Mouse (Mus musculus) stomach, postnatal 0 days (tissue): ENCODE data around the gene Nr0b1. TPM values are rescaled to one million over a fixed set of nuclear protein-coding genes. Genes with fewer than 3 reads are reported as not detected.

Experiments used
- ATAC-seq: fragments of 200-750 bp; cut with Nextera tagmentation; 2 replicates; pipeline ENCODE4 v1.8.0; 2017; ENCODE audit not compliant: low FRiP score, low TSS enrichment
- DNase-seq: peaks from one replicate; pipeline ENCODE4 v3.0.0-alpha.2; 2016; ENCODE audit warnings: low spot score
- H3K27ac ChIP-seq: fragments of 300-500 bp; sonication (generic); replicated peaks from 2 replicates; pipeline ENCODE4 v1.5.1; 2014; ENCODE audit warnings: mild to moderate bottlenecking, control low read depth
- H3K27me3 ChIP-seq: fragments of 300-500 bp; sonication (generic); 2 replicates; pipeline ENCODE4 v1.6.1; 2014; ENCODE audit warnings: low read length; ENCODE audit not compliant: control insufficient read depth, insufficient read depth
- H3K36me3 ChIP-seq: fragments of 300-500 bp; sonication (generic); 2 replicates; pipeline ENCODE4 v1.6.1; 2014; ENCODE audit warnings: low read length, mixed read lengths; ENCODE audit not compliant: control insufficient read depth, insufficient read depth
- H3K4me1 ChIP-seq: fragments of 300-500 bp; sonication (generic); replicated peaks from 2 replicates; pipeline ENCODE4 v1.6.1; 2014; ENCODE audit warnings: antibody characterized with exemption; ENCODE audit not compliant: control insufficient read depth, insufficient read depth
- H3K4me2 ChIP-seq: fragments of 300-500 bp; sonication (generic); replicated peaks from 2 replicates; pipeline ENCODE4 v1.6.1; 2014; ENCODE audit warnings: low read depth, mild to moderate bottlenecking, control low read depth, moderate library complexity
- H3K4me3 ChIP-seq: fragments of 300-500 bp; sonication (generic); 2 replicates; pipeline ENCODE4 v1.5.1; 2014; ENCODE audit warnings: low read depth, low read length, control low read depth
- H3K9ac ChIP-seq: fragments of 300-500 bp; sonication (generic); 2 replicates; pipeline ENCODE4 v1.6.1; 2014; ENCODE audit warnings: mild to moderate bottlenecking, low read length, control low read depth, mixed read lengths
- H3K9me3 ChIP-seq: fragments of 300-500 bp; sonication (generic); 2 replicates; pipeline ENCODE4 v1.6.1; 2016; ENCODE audit warnings: low read length; ENCODE audit not compliant: control insufficient read depth
- CTCF ChIP-seq: IDR thresholded peaks from 2 replicates; pipeline ENCODE4 v1.5.1; 2016; ENCODE audit warnings: antibody characterized with exemption, low read depth, mild to moderate bottlenecking, moderate library complexity
- EP300 ChIP-seq: optimal IDR thresholded peaks from 2 replicates; pipeline ENCODE3; 2016; ENCODE audit warnings: antibody characterized with exemption
- WGBS: fragments of 180-500 bp; shearing (Covaris S2); extraction: QIAGEN DNeasy Blood & Tissue Kit; methylation state at CpG from one replicate; pipeline ENCODE4 v1.1.7; 2014; 5-methylcytosine and 5-hydroxymethylcytosine counted together
- polyA plus RNA-seq: library from polyadenylated mRNA; unstranded; fragments of >200 nt; fragmentation: Nextera tagmentation; extraction: Ambion mirVana; gene quantifications from 2 replicates; pipeline ENCODE4 v1.2.1, GENCODE M21; 2015

The Nr0b1 gene
- polyA plus RNA-seq = not detected in 2 replicates

- 15% methylated on average over 47 of the region's 53 CpGs for WGBS
- H3K36me3 ChIP-seq = no peaks in the 10 kb centered on the region
- no peaks in the 10 kb centered on the region for H3K27me3 ChIP-seq
- no peaks in the 10 kb centered on the region for H3K9me3 ChIP-seq
- no peak within 1 kb of the TSS for H3K27ac ChIP-seq
- peak within 1 kb of the TSS; percentile 20; the same call in 1 of the 2 replicates for H3K4me2 ChIP-seq
- no peak for DNase-seq
- H3K9ac ChIP-seq = no peak within 1 kb of the TSS
- ATAC-seq = no peak
- H3K4me1 ChIP-seq = no peaks in the 10 kb centered on the region
- no peak within 1 kb of the TSS for H3K4me3 ChIP-seq
- TF ChIP-seq CTCF (no peak), EP300 (no peak)
These were observed at the start of gene Nr0b1 for GRCm38 (mm10) chrX:86191614-86192419. Gene Nr0b1, plus strand, starts transcription at chrX:86191764.

- no peaks in the 10 kb centered on the region for H3K4me1 ChIP-seq
- no peak for DNase-seq
- no peaks in the 10 kb centered on the region for H3K9me3 ChIP-seq
- no peak overlapping the region for H3K9ac ChIP-seq
- no peak for TF ChIP-seq CTCF
- no peak for TF ChIP-seq EP300
- 74% methylated on average over 2 of the region's 2 CpGs for WGBS
- no peak overlapping the region for H3K4me2 ChIP-seq
- no peak for ATAC-seq
- no peaks in the 10 kb centered on the region for H3K27me3 ChIP-seq
- no peak overlapping the region for H3K27ac ChIP-seq
- H3K36me3 ChIP-seq = no peaks in the 10 kb centered on the region
- no peak overlapping the region for H3K4me3 ChIP-seq
These were observed 4.3 kb upstream of the Nr0b1 start for GRCm38 (mm10) chrX:86187250-86187649.

GRCm38 (mm10) chrX:86192420-86192994 is 943 bp downstream of the Nr0b1 start:
- no peak overlapping the region for H3K27ac ChIP-seq
- WGBS = 11% methylated on average over 25 of the region's 25 CpGs
- H3K4me2 ChIP-seq = peak overlapping the region; percentile 20; the same call in 1 of the 2 replicates
- no peaks in the 10 kb centered on the region for H3K36me3 ChIP-seq
- no peaks in the 10 kb centered on the region for H3K4me1 ChIP-seq
- H3K27me3 ChIP-seq = no peaks in the 10 kb centered on the region
- no peak for ATAC-seq
- peak; percentile 9 for DNase-seq
- no peaks in the 10 kb centered on the region for H3K9me3 ChIP-seq
- no peak overlapping the region for H3K4me3 ChIP-seq
- TF ChIP-seq CTCF (peak; percentile 18; the same call in 1 of the 2 replicates), EP300 (no peak)
- H3K9ac ChIP-seq = no peak overlapping the region

- H3K9ac ChIP-seq = no peak overlapping the region
- H3K9me3 ChIP-seq = no peaks in the 10 kb centered on the region
- DNase-seq = no peak
- no peak overlapping the region for H3K4me2 ChIP-seq
- no peak overlapping the region for H3K27ac ChIP-seq
- TF ChIP-seq EP300 (no peak), CTCF (no peak)
- H3K4me1 ChIP-seq = no peaks in the 10 kb centered on the region
- H3K4me3 ChIP-seq = no peak overlapping the region
- no peak for ATAC-seq
- no peaks in the 10 kb centered on the region for H3K27me3 ChIP-seq
- WGBS = 36% methylated on average over 4 of the region's 4 CpGs
- no peaks in the 10 kb centered on the region for H3K36me3 ChIP-seq
These were observed 1.8 kb downstream of the Nr0b1 start for GRCm38 (mm10) chrX:86193386-86193785.

GRCm38 (mm10) chrX:86237246-86237645 is 45.7 kb downstream of the Nr0b1 start:
- H3K27ac ChIP-seq = no peak overlapping the region
- TF ChIP-seq CTCF (no peak), EP300 (no peak)
- H3K9ac ChIP-seq = no peak overlapping the region
- H3K4me1 ChIP-seq = no peaks in the 10 kb centered on the region
- ATAC-seq = no peak
- no peaks in the 10 kb centered on the region for H3K27me3 ChIP-seq
- WGBS = no CpG with 5 or more reads among the region's 1 CpGs
- no peak for DNase-seq
- no peak overlapping the region for H3K4me3 ChIP-seq
- H3K4me2 ChIP-seq = no peak overlapping the region
- H3K36me3 ChIP-seq = no peaks in the 10 kb centered on the region
- no peaks in the 10 kb centered on the region for H3K9me3 ChIP-seq

Other genes starting within 250 kb of the Nr0b1 start
- not detected in 2 replicates for gene Samt3, start 147.6 kb upstream of the Nr0b1 start, polyA plus RNA-seq
- gene Mageb4, start 113.3 kb downstream of the Nr0b1 start, polyA plus RNA-seq = not detected in 2 replicates